Mouse (Mus musculus) erythroblast, embryonic 14.5 days (primary cell): ENCODE data around the gene Rpa1.

Experiments
- GATA1 ChIP-seq: IDR thresholded peaks from 2 replicates; pipeline ENCODE4 v1.6.1; 2012; ENCODE audit warnings: low read length, inconsistent platforms, mixed read lengths
- TAL1 ChIP-seq: IDR thresholded peaks from 3 replicates; pipeline ENCODE4 v1.6.1; 2012; ENCODE audit warnings: low read length, inconsistent platforms, mixed read lengths

DNA sequence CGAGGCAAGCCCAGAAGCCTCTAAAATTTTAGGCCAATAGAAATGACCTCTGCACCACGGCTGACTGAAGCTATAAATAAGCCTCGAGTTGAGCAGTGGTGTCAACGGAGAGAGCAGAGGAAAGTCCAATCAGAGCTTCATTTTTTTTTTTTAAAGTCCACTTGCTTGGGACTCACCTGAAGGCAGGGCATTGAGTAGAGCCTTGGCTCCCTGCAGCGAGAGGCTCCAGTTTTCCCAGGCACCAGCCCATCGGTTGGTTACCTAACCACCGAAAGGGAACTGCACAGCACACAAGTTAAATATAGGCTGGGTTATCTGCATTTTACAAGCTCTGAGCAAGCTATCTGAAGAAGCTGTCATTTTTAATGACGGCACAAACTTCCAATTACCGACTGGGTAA, 53.3 kb downstream of the Rpa1 start:
- TF ChIP-seq TAL1 (no peak), GATA1 (no peak)
